Mouse (Mus musculus): ENCODE results near the gene Cabin1.

GRCm38 (mm10) chr10:75743369-75743768 is 20.8 kb downstream of the Cabin1 start:
- no peak for TF ChIP-seq POLR2A (IDR thresholded peaks at IDR 0.05; ENCODE audit: insufficient read length, low read depth)
- no peak for TF ChIP-seq TCF12 (IDR thresholded peaks at IDR 0.05; ENCODE audit: insufficient read depth, poor library complexity, severe bottlenecking)
